Mouse (Mus musculus) embryonic facial prominence, embryonic 14.5 days (tissue): ENCODE measurements around the gene Gid8. TPM values are rescaled to one million over a fixed set of nuclear protein-coding genes. Genes with fewer than 3 reads are reported as not detected.

Experiments
- ATAC-seq: fragments of 200-750 bp; cut with Nextera tagmentation; 2 replicates; pipeline ENCODE4 v1.8.0; 2017; ENCODE audit warnings: low read depth, moderate number of reproducible peaks, moderate TSS enrichment
- DNase-seq: peaks from one replicate; pipeline ENCODE4 v3.0.0-alpha.2; 2015; ENCODE audit warnings: low spot score
- H3K27ac ChIP-seq: fragments of 300-500 bp; sonication (generic); replicated peaks from 2 replicates; pipeline ENCODE4 v1.5.1; 2014; ENCODE audit warnings: low read depth, mild to moderate bottlenecking, low read length, moderate library complexity
- H3K27me3 ChIP-seq: fragments of 300-500 bp; sonication (generic); replicated peaks from 2 replicates; pipeline ENCODE4 v1.6.1; 2014; ENCODE audit warnings: low read length; ENCODE audit not compliant: control insufficient read depth, insufficient read depth
- H3K36me3 ChIP-seq: fragments of 300-500 bp; sonication (generic); 2 replicates; pipeline ENCODE4 v1.6.1; 2014; ENCODE audit warnings: low read length, mixed read lengths; ENCODE audit not compliant: control insufficient read depth, insufficient read depth
- H3K4me1 ChIP-seq: fragments of 300-500 bp; sonication (generic); 2 replicates; pipeline ENCODE4 v1.6.1; 2014; ENCODE audit warnings: antibody characterized with exemption, low read length; ENCODE audit not compliant: control insufficient read depth, insufficient read depth
- H3K4me2 ChIP-seq: fragments of 300-500 bp; sonication (generic); 2 replicates; pipeline ENCODE4 v1.6.1; 2014; ENCODE audit warnings: low read depth, mild to moderate bottlenecking, low read length, moderate library complexity, mixed read lengths
- H3K4me3 ChIP-seq: fragments of 300-500 bp; sonication (generic); 2 replicates; pipeline ENCODE4 v1.5.1; 2014; ENCODE audit warnings: low read depth, mild to moderate bottlenecking, low read length
- H3K9ac ChIP-seq: fragments of 300-500 bp; sonication (generic); 2 replicates; pipeline ENCODE4 v1.6.1; 2014; ENCODE audit warnings: low read depth, mild to moderate bottlenecking, low read length, moderate library complexity, mixed read lengths
- H3K9me3 ChIP-seq: fragments of 300-500 bp; sonication (generic); 2 replicates; pipeline ENCODE4 v1.6.1; 2016; ENCODE audit warnings: low read length; ENCODE audit not compliant: control insufficient read depth
- WGBS: fragments of 180-500 bp; shearing (Covaris S2); extraction: QIAGEN DNeasy Blood & Tissue Kit; methylation state at CpG from one replicate; pipeline ENCODE4 v1.1.7; 2014; 5-methylcytosine and 5-hydroxymethylcytosine counted together
- polyA plus RNA-seq: library from polyadenylated mRNA; unstranded; fragments of >200 nt; fragmentation: Nextera tagmentation; extraction: Ambion mirVana; gene quantifications from 2 replicates; pipeline ENCODE4 v1.2.1, GENCODE M21; 2014

Gene Gid8
- polyA plus RNA-seq, 1 experiment from 2014 or later, result 56.8 TPM

DNA sequence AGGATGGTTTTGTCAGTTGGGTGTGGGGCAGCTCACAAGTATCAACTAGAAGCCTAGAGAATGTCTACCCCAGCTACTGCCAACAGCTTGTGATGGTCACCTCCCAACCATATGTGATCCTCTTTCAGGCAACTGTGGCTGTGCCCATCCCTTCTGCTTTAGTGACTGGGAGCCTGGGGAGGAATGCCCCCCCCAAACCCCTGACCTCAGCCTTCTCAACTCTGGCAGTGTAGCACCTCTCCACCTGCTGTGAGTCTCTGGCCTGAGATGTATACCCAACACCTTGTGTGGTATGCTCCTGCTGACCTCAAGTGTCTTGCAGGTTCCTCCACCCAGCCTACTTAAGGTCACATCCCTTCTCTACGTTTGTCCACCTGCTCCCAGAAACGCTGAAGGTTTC is 13.9 kb downstream of the Gid8 start:
- Histone ChIP-seq H3K9ac (no peak overlapping the region), H3K4me1 (peaks cover 9% of the 10 kb centered on the region; the same call in 1 of the 2 replicates), H3K27me3 (no peaks in the 10 kb centered on the region), H3K9me3 (no peaks in the 10 kb centered on the region), H3K4me3 (no peak overlapping the region), H3K27ac (no peak overlapping the region), H3K4me2 (no peak overlapping the region), H3K36me3 (peaks cover 45% of the 10 kb centered on the region)
- no peak for DNase-seq
- 81% methylated on average over 2 of the region's 2 CpGs for WGBS
- no peak for ATAC-seq

DNA sequence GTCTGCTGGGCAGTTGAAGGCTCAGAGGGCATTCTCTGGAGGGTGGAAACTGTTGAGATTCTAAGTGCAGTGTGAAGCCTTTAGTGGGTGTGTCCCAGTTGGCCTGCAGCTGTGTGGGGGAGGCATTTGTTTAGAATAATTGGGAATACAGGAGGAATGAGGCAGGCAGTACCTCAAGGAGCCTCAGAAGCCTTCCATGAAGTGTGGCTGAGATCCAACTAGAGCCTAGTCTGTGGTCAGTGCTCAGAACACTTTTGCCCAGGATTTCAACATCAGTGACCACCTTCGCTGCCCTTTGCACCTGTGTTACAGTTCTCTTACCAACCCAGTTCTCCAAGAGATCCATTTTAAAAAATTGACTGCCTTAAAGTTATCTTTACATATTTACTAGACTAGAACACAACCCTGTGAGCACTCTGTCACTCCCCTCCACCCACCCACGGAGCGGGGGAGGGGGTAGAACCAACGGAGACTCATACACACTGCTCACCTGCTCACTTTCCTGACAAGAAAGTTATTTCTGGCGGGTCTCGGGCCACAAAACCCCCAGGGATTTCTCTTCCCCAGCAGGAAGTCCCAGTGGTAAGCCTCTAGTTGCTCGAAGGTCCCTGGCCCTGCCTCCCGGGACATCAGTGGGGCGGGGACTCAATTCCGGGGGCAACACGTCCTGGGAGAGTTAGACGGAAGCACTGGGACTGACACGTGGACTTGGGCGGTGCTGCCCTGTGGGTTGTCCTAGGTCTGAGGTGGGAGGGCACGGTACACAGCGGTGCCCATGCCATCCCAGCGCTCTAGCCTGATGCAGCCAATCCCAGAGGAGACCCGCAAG is 14.9 kb downstream of the Gid8 start, which contains the start of gene Slc17a9:
Gene Slc17a9, plus strand, starts transcription at position 679 of the 829 bp plus-strand sequence.
- H3K36me3 ChIP-seq, result peaks cover 37% of the 10 kb centered on the region
- H3K4me1 ChIP-seq, result peaks cover 9% of the 10 kb centered on the region; the same call in 1 of the 2 replicates
- peak within 1 kb of the TSS; percentile 46 for H3K4me2 ChIP-seq
- peak within 1 kb of the TSS; percentile 10; the same call in 1 of the 2 replicates for H3K9ac ChIP-seq
- ATAC-seq (peak; percentile 67), DNase-seq (peak; percentile 57)
- H3K4me3 ChIP-seq, result peak within 1 kb of the TSS; percentile 14; the same call in 1 of the 2 replicates
- no peak within 1 kb of the TSS for H3K27ac ChIP-seq
- 6% methylated on average over 16 of the region's 18 CpGs for WGBS
- H3K9me3 ChIP-seq, result no peaks in the 10 kb centered on the region
- H3K27me3 ChIP-seq, result no peaks in the 10 kb centered on the region

GRCm38 (mm10) chr2:180725414-180725778 is 15.5 kb downstream of the Gid8 start:
- WGBS, result 5% methylated on average over 6 of the region's 6 CpGs
- Histone ChIP-seq H3K27ac (no peak overlapping the region), H3K4me1 (peaks cover 9% of the 10 kb centered on the region; the same call in 1 of the 2 replicates), H3K9ac (peak overlapping the region; percentile 10; the same call in 1 of the 2 replicates), H3K4me3 (peak overlapping the region; percentile 14; the same call in 1 of the 2 replicates), H3K36me3 (peaks cover 31% of the 10 kb centered on the region), H3K4me2 (peak overlapping the region; percentile 46), H3K9me3 (no peaks in the 10 kb centered on the region), H3K27me3 (no peaks in the 10 kb centered on the region)
- DNase-seq (no peak), ATAC-seq (no peak)

GRCm38 (mm10) chr2:180725856-180726629 is 16.1 kb downstream of the Gid8 start:
- ATAC-seq, result no peak

GRCm38 (mm10) chr2:180726658-180727442 is 16.9 kb downstream of the Gid8 start:
- peaks cover 9% of the 10 kb centered on the region; the same call in 1 of the 2 replicates for H3K4me1 ChIP-seq
- DNase-seq (no peak), ATAC-seq (no peak)
- 65% methylated on average over 6 of the region's 6 CpGs for WGBS
- no peak overlapping the region for H3K4me3 ChIP-seq
- H3K9me3 ChIP-seq, result no peaks in the 10 kb centered on the region
- H3K36me3 ChIP-seq, result peaks cover 16% of the 10 kb centered on the region
- H3K9ac ChIP-seq, result no peak overlapping the region
- H3K4me2 ChIP-seq, result no peak overlapping the region
- H3K27me3 ChIP-seq, result no peaks in the 10 kb centered on the region
- H3K27ac ChIP-seq, result no peak overlapping the region

More at GRCm38 (mm10) chr2:180725856-180726629, 16.1 kb downstream of the Gid8 start:
- DNase-seq, result no peak
- H3K36me3 ChIP-seq, result peaks cover 24% of the 10 kb centered on the region
- 27% methylated on average over 6 of the region's 8 CpGs for WGBS
- H3K27ac ChIP-seq, result no peak overlapping the region
- H3K4me2 ChIP-seq, result no peak overlapping the region; the same call in 1 of the 2 replicates
- peaks cover 9% of the 10 kb centered on the region; the same call in 1 of the 2 replicates for H3K4me1 ChIP-seq
- 0 out of 2 replicates have a peak overlapping the region, but pooled peaks have one; percentile 10 for H3K9ac ChIP-seq
- no peaks in the 10 kb centered on the region for H3K27me3 ChIP-seq
- no peaks in the 10 kb centered on the region for H3K9me3 ChIP-seq
- H3K4me3 ChIP-seq, result 0 out of 2 replicates have a peak overlapping the region, but pooled peaks have one; percentile 14

DNA sequence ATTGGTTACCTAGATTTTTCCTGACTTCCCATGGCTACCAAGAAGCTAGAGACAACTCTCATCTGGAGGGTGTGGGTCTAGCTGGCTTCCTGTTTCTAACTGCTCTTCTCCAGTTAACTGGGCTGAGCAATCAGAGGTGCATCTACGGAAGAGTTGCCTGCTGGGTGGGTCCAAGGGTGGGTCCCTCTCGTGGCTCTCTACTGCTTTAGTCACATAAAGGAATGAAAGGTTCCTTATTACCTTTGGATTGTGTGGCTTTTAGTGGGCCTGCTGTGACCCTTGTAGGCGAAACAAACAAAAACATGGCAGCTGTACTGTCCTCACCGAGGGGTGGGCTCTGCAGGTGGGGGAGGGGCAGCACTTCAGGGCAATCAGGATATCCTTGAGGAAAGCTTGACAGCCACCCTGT is 17.7 kb downstream of the Gid8 start:
- Histone ChIP-seq H3K4me3 (no peak overlapping the region), H3K27me3 (no peaks in the 10 kb centered on the region), H3K4me2 (no peak overlapping the region), H3K9ac (no peak overlapping the region), H3K27ac (no peak overlapping the region), H3K9me3 (no peaks in the 10 kb centered on the region), H3K36me3 (peaks cover 9% of the 10 kb centered on the region), H3K4me1 (peaks cover 9% of the 10 kb centered on the region; the same call in 1 of the 2 replicates)
- no peak for DNase-seq
- ATAC-seq, result no peak
- 61% methylated on average over 4 of the region's 4 CpGs for WGBS

GRCm38 (mm10) chr2:180731036-180731435 is 21.1 kb downstream of the Gid8 start:
- Histone ChIP-seq H3K4me2 (no peak overlapping the region), H3K9me3 (no peaks in the 10 kb centered on the region), H3K4me1 (no peaks in the 10 kb centered on the region), H3K36me3 (no peaks in the 10 kb centered on the region), H3K4me3 (no peak overlapping the region), H3K27ac (no peak overlapping the region), H3K27me3 (no peaks in the 10 kb centered on the region), H3K9ac (no peak overlapping the region)
- DNase-seq (no peak), ATAC-seq (no peak)
- WGBS, result 67% methylated on average over 3 of the region's 3 CpGs

DNA sequence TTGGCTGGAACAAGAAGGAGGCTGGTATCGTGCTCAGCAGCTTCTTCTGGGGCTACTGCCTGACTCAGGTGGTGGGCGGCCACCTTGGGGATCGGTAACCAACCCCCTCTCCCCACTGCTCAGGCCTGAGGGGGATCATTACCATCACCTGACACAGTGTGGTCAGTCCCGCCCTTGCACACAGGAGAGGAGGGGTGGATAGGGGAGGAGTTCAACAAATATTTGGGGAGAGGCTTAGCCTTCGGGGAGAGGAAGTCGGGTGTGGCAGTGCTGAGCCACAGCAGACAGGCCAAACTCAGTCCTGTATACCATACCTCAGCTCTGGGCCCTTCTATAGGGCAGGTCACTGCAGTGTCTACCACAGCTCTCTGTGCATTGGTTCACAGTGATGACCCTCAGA is 22.1 kb downstream of the Gid8 start:
- 71% methylated on average over 6 of the region's 6 CpGs for WGBS
- no peaks in the 10 kb centered on the region for H3K4me1 ChIP-seq
- H3K27me3 ChIP-seq, result no peaks in the 10 kb centered on the region
- H3K9me3 ChIP-seq, result no peaks in the 10 kb centered on the region
- H3K4me2 ChIP-seq, result no peak overlapping the region
- H3K27ac ChIP-seq, result no peak overlapping the region
- DNase-seq, result no peak
- no peak overlapping the region for H3K9ac ChIP-seq
- no peaks in the 10 kb centered on the region for H3K36me3 ChIP-seq
- no peak for ATAC-seq
- no peak overlapping the region for H3K4me3 ChIP-seq
